ENCODE assay signal across 8 mouse cellular contexts in genomic region chr19:9982151-9982851, GRCm38 (mm10). TPM values are rescaled to one million over a fixed set of nuclear protein-coding genes. Genes with fewer than 3 reads are reported as not detected.
DNase-seq lines count a peak whose midpoint lies in the region; ATAC-seq and TF ChIP-seq lines count a peak whose summit lies in the region.

No protein-coding gene starts in this region.

- no peak for TF ChIP-seq RAD21 in MEL (IDR thresholded peaks at IDR 0.05; ENCODE audit: low read depth, low read length)

- peaks cover 25% of the 10 kb centered on the region for H3K79me2 ChIP-seq in MEL (ENCODE audit: control insufficient read depth, insufficient read depth, low read length, poor library complexity)

- no peak; a peak in 2 of 4 replicates for TF ChIP-seq EP300 in MEL (IDR thresholded peaks at IDR 0.05; ENCODE audit: low read depth in 1 of 2, low read length in 2 of 2)

- H3K9me3 ChIP-seq in MEL (replicated peaks; ENCODE audit: insufficient read depth, low read length): no peaks in the 10 kb centered on the region
- no peaks in the 10 kb centered on the region for H3K9me3 ChIP-seq in lung, embryonic 16.5 days (ENCODE audit: control insufficient read depth, low read length)

- peak overlapping the region; percentile 83 for H3K4me2 ChIP-seq in lung, embryonic 16.5 days (ENCODE audit: low read depth, low read length)

- no peaks in the 10 kb centered on the region for H3K27me3 ChIP-seq in MEL (ENCODE audit: control insufficient read depth in 1 of 2, insufficient read depth in 2 of 2, low read length in 2 of 2)
- no peaks in the 10 kb centered on the region for H3K27me3 ChIP-seq in cerebellum, adult 2 months (ENCODE audit: control insufficient read depth, insufficient read depth, low read length)
- no peaks in the 10 kb centered on the region for H3K27me3 ChIP-seq in lung, embryonic 16.5 days (ENCODE audit: control insufficient read depth, insufficient read depth, low read depth, low read length)

- H3K9ac ChIP-seq in MEL (ENCODE audit: control insufficient read depth, low read depth, low read length, poor library complexity, severe bottlenecking): peak overlapping the region; percentile 97
- peak overlapping the region; percentile 98 for H3K9ac ChIP-seq in lung, embryonic 16.5 days (ENCODE audit: low read length)

- peak; percentile 98 for DNase-seq in MEL (ENCODE audit: low read depth, low spot score)
- DNase-seq in cerebellum, adult 2 months: peak; percentile 96
- DNase-seq in forelimb bud, embryonic 11.5 days (ENCODE audit: low read depth, low spot score): peak; percentile 96
- peak; percentile 90 for DNase-seq in layer of hippocampus, adult 9-10 months (ENCODE audit: low spot score)
- peak; percentile 95 for DNase-seq in ovary, postnatal 10 days (ENCODE audit: low spot score)
- DNase-seq in thymus, postnatal 10 days (ENCODE audit: low spot score in 2 of 2): peak; percentile 95 to 97

- H3K4me1 ChIP-seq in MEL (ENCODE audit: control insufficient read depth in 1 of 2, insufficient read depth in 2 of 2, low read length in 2 of 2): peaks cover 36 to 40% of the 10 kb centered on the region in 2 experiments
- 0 out of 2 replicates have a peak, but pooled peaks cover 6% of the 10 kb centered on the region for H3K4me1 ChIP-seq in cerebellum, adult 2 months (ENCODE audit: control insufficient read depth, insufficient read depth, low read length)
- H3K4me1 ChIP-seq in lung, embryonic 16.5 days (replicated peaks; ENCODE audit: control insufficient read depth, insufficient read depth, low read length): peaks cover 33% of the 10 kb centered on the region

- H3K4me3 ChIP-seq in MEL (ENCODE audit: control insufficient read depth in 1 of 2, insufficient read depth in 1 of 2, low read depth in 2 of 2, low read length in 2 of 2): peak overlapping the region; percentile 90 to 96
- peak overlapping the region; percentile 88 for H3K4me3 ChIP-seq in cerebellum, adult 2 months (replicated peaks; ENCODE audit: insufficient read depth, low read depth, low read length)
- peak overlapping the region; percentile 96 for H3K4me3 ChIP-seq in lung, embryonic 16.5 days (ENCODE audit: low read length)

- WGBS in cerebellum, adult 2 months: under 1% methylated on average over 59 of the region's 59 CpGs
- WGBS in lung, embryonic 16.5 days: under 1% methylated on average over 45 of the region's 59 CpGs

- TF ChIP-seq POLR2A in MEL (IDR thresholded peaks at IDR 0.05; ENCODE audit: control insufficient read depth in 1 of 2, insufficient read depth in 1 of 2, low read depth in 1 of 2, low read length in 2 of 2, poor library complexity in 1 of 2): peak; percentile 97 to 98
- peak; percentile 93 for TF ChIP-seq POLR2A in cerebellum, adult 2 months (IDR thresholded peaks at IDR 0.05; ENCODE audit: borderline replicate concordance, insufficient read depth, low read length)

- peak; percentile 66 to 78 for ATAC-seq in hematopoietic stem cell, adult 5-6 weeks (replicated peaks in 1 of 2; ENCODE audit: insufficient read depth in 1 of 2, low FRiP score in 2 of 2, low TSS enrichment in 1 of 2, low read depth in 1 of 2, poor library complexity in 2 of 2, severe bottlenecking in 2 of 2)
- ATAC-seq in lung, embryonic 16.5 days (ENCODE audit: low read depth): peak; percentile 98

- no peak for TF ChIP-seq CTCF in MEL (IDR thresholded peaks at IDR 0.05 in 2 of 3, conservative IDR thresholded peaks at IDR 0.05 in 1 of 3; ENCODE audit: control insufficient read depth in 1 of 3, insufficient read depth in 1 of 3, low read depth in 2 of 3, low read length in 3 of 3, poor library complexity in 1 of 3, severe bottlenecking in 1 of 3)
- no peak for TF ChIP-seq CTCF in cerebellum, adult 2 months (IDR thresholded peaks at IDR 0.05; ENCODE audit: borderline replicate concordance, insufficient read depth, low read depth, low read length)

- peak overlapping the region; percentile 96 for H3K27ac ChIP-seq in MEL (ENCODE audit: control insufficient read depth, low read depth, low read length)
- peak overlapping the region; percentile 89 for H3K27ac ChIP-seq in cerebellum, adult 2 months (ENCODE audit: insufficient read depth, low read length)
- H3K27ac ChIP-seq in lung, embryonic 16.5 days (ENCODE audit: low read length): peak overlapping the region; percentile 98

- peaks cover 14 to 53% of the 10 kb centered on the region in 2 experiments for H3K36me3 ChIP-seq in MEL (ENCODE audit: control insufficient read depth in 1 of 2, insufficient read depth in 2 of 2, low read length in 2 of 2)
- peaks cover 21% of the 10 kb centered on the region for H3K36me3 ChIP-seq in lung, embryonic 16.5 days (ENCODE audit: control insufficient read depth, insufficient read depth, low read length)

TF ChIP-seq in MEL, 35 proteins besides CTCF, POLR2A, EP300 and RAD21 (continues in another document):
- TF ChIP-seq POLR2AphosphoS5 (IDR thresholded peaks at IDR 0.05; ENCODE audit: borderline replicate concordance, low read depth, low read length) (no peak; the same call in 1 of the 2 replicates), GABPA (IDR thresholded peaks at IDR 0.05; ENCODE audit: low read depth, low read length) (peak; percentile 47; the same call in 1 of the 2 replicates), TCF12 (IDR thresholded peaks at IDR 0.05; ENCODE audit: low read depth, low read length) (peak; percentile 75), E2F4 (IDR thresholded peaks at IDR 0.05; ENCODE audit: borderline replicate concordance, low read depth, low read length) (peak; percentile 68; the same call in 1 of the 2 replicates), SMC3 (IDR thresholded peaks at IDR 0.05; ENCODE audit: low read depth, low read length) (no peak), MXI1 (IDR thresholded peaks at IDR 0.05; ENCODE audit: low read depth, low read length) (peak; percentile 78; the same call in 1 of the 2 replicates), ETS1 (IDR thresholded peaks at IDR 0.05; ENCODE audit: low read depth, low read length) (no peak; the same call in none of the 2 replicates), GATA1 (IDR thresholded peaks at IDR 0.05; ENCODE audit: low read depth, low read length) (no peak), USF2 (IDR thresholded peaks at IDR 0.05; ENCODE audit: borderline replicate concordance in 1 of 2, insufficient read depth in 1 of 2, low read depth in 1 of 2, low read length in 2 of 2) (no peak), KAT2A (conservative IDR thresholded peaks at IDR 0.05; ENCODE audit: low read depth, low read length) (no peak; the same call in 1 of the 2 replicates), MYC (IDR thresholded peaks at IDR 0.05; ENCODE audit: low read depth, low read length) (peak; percentile 50; the same call in 1 of the 2 replicates), ELF1 (IDR thresholded peaks at IDR 0.05; ENCODE audit: low read depth, low read length) (peak; percentile 57; the same call in 1 of the 2 replicates), TAL1 (IDR thresholded peaks at IDR 0.05; ENCODE audit: low read length) (no peak), CHD2 (IDR thresholded peaks at IDR 0.05; ENCODE audit: low read length) (no peak), NRF1 (IDR thresholded peaks at IDR 0.05; ENCODE audit: insufficient read depth, low read depth, low read length, poor library complexity, severe bottlenecking) (peak; percentile 44; the same call in 1 of the 2 replicates), MAFK (IDR thresholded peaks at IDR 0.05; ENCODE audit: borderline replicate concordance, low read depth, low read length) (no peak), MEF2A (IDR thresholded peaks at IDR 0.05; ENCODE audit: extremely low read depth, insufficient replicate concordance, low read depth, low read length, poor library complexity, severe bottlenecking) (no peak), POLR2AphosphoS2 (IDR thresholded peaks at IDR 0.05; ENCODE audit: low read length) (peak; percentile 99), SIN3A (IDR thresholded peaks at IDR 0.05; ENCODE audit: low read length) (peak; percentile 81; the same call in 1 of the 2 replicates), CHD1 (IDR thresholded peaks at IDR 0.05; ENCODE audit: low read depth, low read length) (peak; percentile 86; the same call in 1 of the 2 replicates), ZC3H11A (IDR thresholded peaks at IDR 0.05; ENCODE audit: low read depth, low read length) (no peak), NELFE (IDR thresholded peaks at IDR 0.05; ENCODE audit: low read depth, low read length) (peak; percentile 100), RCOR1 (IDR thresholded peaks at IDR 0.05; ENCODE audit: low read depth, low read length) (no peak)

RNA-seq across cellular contexts. Expression of gene Fth1, which starts 1.9 kb away (rescaled TPM):
- 444 and 518 TPM in 2 replicates for total RNA-seq in MEL (2012; rRNA removed)
- 1,000 to 10,000 TPM; 2,118 to 2,175 TPM for polyA plus RNA-seq in MEL (2012; ENCODE audit: insufficient read depth in 1 of 2, insufficient read length in 2 of 2, low read depth in 1 of 2, low replicate concordance in 2 of 2, missing spikeins in 1 of 2)
- polyA plus RNA-seq in cerebellum, adult 2 months (2012; rRNA removed): 4,588 and 5,845 TPM in 2 replicates
- total RNA-seq in hematopoietic stem cell, adult 5-6 weeks (2017): 535 and 658 TPM in 2 replicates
- polyA plus RNA-seq in lung, embryonic 16.5 days (2015; fragmentation: Nextera tagmentation; extraction: Ambion mirVana): 1,957 and 1,991 TPM in 2 replicates

RNA-seq across cellular contexts. Expression of gene Best1, which starts 19.1 kb away (rescaled TPM):
- total RNA-seq in MEL (2012; rRNA removed): not detected in 2 replicates
- polyA plus RNA-seq in MEL (2012; ENCODE audit: insufficient read depth in 1 of 2, insufficient read length in 2 of 2, low read depth in 1 of 2, low replicate concordance in 2 of 2, missing spikeins in 1 of 2): under 1 TPM in 1 of 2 experiments, not detected in 1; 0.08 TPM
- 0.77 and 1.1 TPM in 2 replicates for polyA plus RNA-seq in cerebellum, adult 2 months (2012; rRNA removed)
- 2.5 TPM in 1 of 2 replicates, not detected in the other for total RNA-seq in hematopoietic stem cell, adult 5-6 weeks (2017)
- 1.1 and 1.4 TPM in 2 replicates for polyA plus RNA-seq in lung, embryonic 16.5 days (2015; fragmentation: Nextera tagmentation; extraction: Ambion mirVana)

RNA-seq across cellular contexts. Expression of gene Rab3il1, which starts 19.2 kb away (rescaled TPM):
- 0.52 and 1.0 TPM in 2 replicates for total RNA-seq in MEL (2012; rRNA removed)
- polyA plus RNA-seq in MEL (2012; ENCODE audit: insufficient read depth in 1 of 2, insufficient read length in 2 of 2, low read depth in 1 of 2, low replicate concordance in 2 of 2, missing spikeins in 1 of 2): 1 to 10 TPM in 1 of 2 experiments, not detected in 1; 1.4 TPM
- 9.5 and 9.7 TPM in 2 replicates for polyA plus RNA-seq in cerebellum, adult 2 months (2012; rRNA removed)
- 11.2 and 13.1 TPM in 2 replicates for total RNA-seq in hematopoietic stem cell, adult 5-6 weeks (2017)
- 30.3 and 33.0 TPM in 2 replicates for polyA plus RNA-seq in lung, embryonic 16.5 days (2015; fragmentation: Nextera tagmentation; extraction: Ambion mirVana)

RNA-seq across cellular contexts. Expression of gene Fads3, which starts 59.1 kb away (rescaled TPM):
- total RNA-seq in MEL (2012; rRNA removed): 1.4 and 2.3 TPM in 2 replicates
- polyA plus RNA-seq in MEL (2012; ENCODE audit: insufficient read depth in 1 of 2, insufficient read length in 2 of 2, low read depth in 1 of 2, low replicate concordance in 2 of 2, missing spikeins in 1 of 2): 10 to 100 TPM in 1 of 2 experiments, not detected in 1; 11.2 TPM
- polyA plus RNA-seq in cerebellum, adult 2 months (2012; rRNA removed): 30.9 and 35.5 TPM in 2 replicates
- total RNA-seq in hematopoietic stem cell, adult 5-6 weeks (2017): 3.4 and 6.3 TPM in 2 replicates
- 72.0 and 76.0 TPM in 2 replicates for polyA plus RNA-seq in lung, embryonic 16.5 days (2015; fragmentation: Nextera tagmentation; extraction: Ambion mirVana)

Comparison
In these comparisons a context has a peak if more than half of its experiments do, and no peak if none do; other contexts are left out.
1. Peak in every context shown above with its lines: DNase-seq, ATAC-seq, H3K4me3 ChIP-seq and H3K27ac ChIP-seq.